Mouse (Mus musculus) thymus, adult 18-20 months (tissue): ENCODE results near the gene Arhgap45.
"Not testable (repeated sequence)": the region's sequence is repeated elsewhere in the genome, so short reads cannot be mapped to it uniquely, and the experiment has no call there.

Experiments used
- DNase-seq, 2 experiments: peaks; one replicate each; pipeline ENCODE4 v3.0.0; 2022; ENCODE audit warnings: mixed read lengths in 2 of 2

Arhgap45 gene

GRCm38 (mm10) chr10:80035686-80036085 lies 19.2 kb downstream of the Arhgap45 start:
- DNase-seq, result no peak

- no peak for DNase-seq
Observed at GRCm38 (mm10) chr10:80036832-80037231, 20.4 kb downstream of the Arhgap45 start.

DNA sequence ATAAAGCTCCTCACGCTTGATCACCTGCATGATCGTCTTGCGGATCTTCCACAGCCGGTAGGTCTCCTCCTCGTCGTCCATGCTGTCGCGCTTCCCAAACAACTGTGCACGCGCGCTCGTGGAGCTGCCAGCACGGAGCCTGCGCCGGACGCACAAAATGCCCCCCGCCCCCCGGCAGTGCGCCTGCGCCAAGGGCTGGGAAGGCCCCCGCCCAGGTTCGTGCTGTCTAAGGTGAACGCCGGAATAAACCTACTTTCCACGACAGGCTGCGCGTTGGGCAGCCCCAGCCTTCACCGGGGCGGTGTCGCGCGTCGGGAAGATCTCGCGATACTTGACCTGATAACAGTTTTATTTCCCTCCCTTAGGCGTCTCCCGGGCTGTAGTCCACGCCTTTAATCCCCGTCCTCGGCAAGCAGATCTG lies 23.1 kb downstream of the Arhgap45 start, which contains the start of gene Polr2e:
Gene Polr2e (minus strand): TSS at position 237 of the 421 bp plus-strand sequence.
- DNase-seq, result peak; percentile 94

- not testable (repeated sequence) for DNase-seq
Observed at GRCm38 (mm10) chr10:80041409-80042060, 25.1 kb downstream of the Arhgap45 start.

GRCm38 (mm10) chr10:80044087-80044486 lies 27.6 kb downstream of the Arhgap45 start:
- no peak for DNase-seq

DNA sequence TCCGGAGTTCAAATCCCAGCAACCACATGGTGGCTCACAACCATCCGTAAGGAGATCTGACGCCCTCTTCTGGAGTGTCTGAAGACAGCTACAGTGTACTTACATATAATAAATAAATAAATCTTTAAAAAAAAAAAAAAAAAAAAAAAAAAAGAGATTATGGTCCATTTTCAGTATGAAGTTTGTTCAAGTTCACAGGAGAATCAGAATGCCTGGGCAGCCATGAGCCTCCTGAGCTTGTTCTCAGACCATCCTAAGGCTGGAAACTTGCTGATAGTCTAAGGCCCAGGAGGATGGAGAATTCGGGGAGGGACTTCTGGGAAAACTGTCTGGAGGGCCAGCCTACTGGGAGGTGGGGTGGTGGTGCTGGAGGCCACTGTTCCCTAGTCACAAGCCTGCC lies 28.9 kb downstream of the Arhgap45 start:
- DNase-seq, result not testable (repeated sequence)

- no peak for DNase-seq
Observed at GRCm38 (mm10) chr10:80045766-80046165, 29.3 kb downstream of the Arhgap45 start.

- DNase-seq, result no peak
Observed at GRCm38 (mm10) chr10:80047041-80047565, 30.6 kb downstream of the Arhgap45 start, which contains the start of gene Gpx4. Gene Gpx4 (plus strand): TSS chr10:80047166.

DNA sequence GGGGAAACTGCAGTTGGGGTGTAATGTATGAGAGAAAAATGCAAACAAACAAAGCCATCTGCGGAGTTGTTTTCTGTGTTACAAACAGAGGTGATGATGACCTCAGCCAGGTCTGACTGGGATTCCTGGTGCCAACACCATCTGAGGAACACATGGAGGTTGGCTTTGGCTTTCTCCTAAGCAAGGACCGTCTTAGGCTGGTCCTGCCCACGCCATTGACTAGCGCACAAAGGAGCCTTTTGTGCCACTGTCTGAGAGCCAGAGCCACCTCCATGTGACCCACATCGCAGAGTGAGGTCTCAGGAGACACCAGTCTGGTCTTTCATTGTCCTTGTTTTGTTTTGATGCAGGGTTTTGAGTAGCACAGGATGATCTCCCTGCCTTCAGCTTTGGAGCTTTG lies 31.9 kb downstream of the Arhgap45 start:
- no peak for DNase-seq

DNA sequence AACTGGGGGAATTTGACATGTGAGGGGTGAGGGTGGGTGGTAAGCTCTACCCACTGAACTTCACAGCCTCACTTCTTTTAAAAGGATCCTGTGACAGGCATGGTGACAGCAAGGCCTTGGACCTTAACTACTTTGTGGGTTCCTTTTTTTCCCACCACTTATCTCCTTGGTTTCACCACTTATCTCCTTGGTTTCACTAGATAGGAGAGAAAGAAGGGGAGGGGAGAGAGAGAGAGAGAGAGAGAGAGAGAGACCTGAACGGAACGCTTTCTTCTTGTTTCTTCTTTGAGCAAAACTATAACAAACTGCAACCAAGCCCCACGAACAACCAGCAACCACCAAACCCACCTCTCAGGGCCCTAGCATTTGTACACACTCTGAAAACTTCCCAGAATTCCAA lies 32.4 kb downstream of the Arhgap45 start:
- no peak for DNase-seq

DNA sequence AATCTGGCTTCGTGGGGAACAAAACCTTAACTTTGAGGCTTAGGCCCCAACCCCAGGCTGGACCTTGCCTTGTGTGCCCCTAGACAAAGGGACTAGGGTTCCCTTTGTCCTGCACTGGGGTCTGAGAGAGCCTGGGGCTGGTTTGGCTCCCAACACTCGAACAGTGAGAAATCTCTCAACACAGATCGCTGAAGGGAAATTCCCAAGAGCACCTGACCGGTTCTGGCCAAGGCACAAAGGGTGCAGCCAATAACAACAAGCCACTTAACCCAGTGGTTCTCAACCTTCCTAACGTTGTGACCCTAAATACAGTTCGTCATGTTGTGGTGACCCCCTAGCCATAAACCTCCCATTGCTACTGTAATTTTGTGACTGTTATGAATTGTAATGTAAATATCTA lies 33.8 kb downstream of the Arhgap45 start:
- DNase-seq, result no peak

GRCm38 (mm10) chr10:80050885-80051617 lies 34.6 kb downstream of the Arhgap45 start:
- DNase-seq, result no peak

- no peak for DNase-seq
Observed at GRCm38 (mm10) chr10:80051618-80052373, 35.3 kb downstream of the Arhgap45 start.

DNA sequence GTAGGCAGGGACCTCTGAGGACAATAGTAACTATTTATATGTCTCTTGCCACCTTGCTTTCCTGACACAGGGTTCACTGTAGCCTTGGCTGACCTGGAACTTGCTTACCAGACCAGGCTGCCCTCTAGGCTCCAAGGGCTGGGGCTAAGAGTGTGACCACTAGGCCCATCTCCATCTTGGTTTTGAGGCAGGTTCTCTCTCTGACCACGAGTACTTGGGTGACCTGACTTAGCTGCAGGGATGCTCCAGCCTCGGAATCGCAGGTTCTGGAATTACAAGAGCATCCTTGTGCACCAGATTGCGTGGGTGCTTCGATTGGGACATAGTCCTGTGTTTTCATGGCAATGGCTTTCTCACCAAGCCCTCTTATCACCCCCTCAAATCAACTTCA lies 35.9 kb downstream of the Arhgap45 start:
- DNase-seq, result no peak

- peak; percentile 100 for DNase-seq
Observed at GRCm38 (mm10) chr10:80053259-80053780, 36.9 kb downstream of the Arhgap45 start.

- DNase-seq, result peak; percentile 52 to 63
Observed at GRCm38 (mm10) chr10:80053831-80054815, 37.7 kb downstream of the Arhgap45 start.

DNA sequence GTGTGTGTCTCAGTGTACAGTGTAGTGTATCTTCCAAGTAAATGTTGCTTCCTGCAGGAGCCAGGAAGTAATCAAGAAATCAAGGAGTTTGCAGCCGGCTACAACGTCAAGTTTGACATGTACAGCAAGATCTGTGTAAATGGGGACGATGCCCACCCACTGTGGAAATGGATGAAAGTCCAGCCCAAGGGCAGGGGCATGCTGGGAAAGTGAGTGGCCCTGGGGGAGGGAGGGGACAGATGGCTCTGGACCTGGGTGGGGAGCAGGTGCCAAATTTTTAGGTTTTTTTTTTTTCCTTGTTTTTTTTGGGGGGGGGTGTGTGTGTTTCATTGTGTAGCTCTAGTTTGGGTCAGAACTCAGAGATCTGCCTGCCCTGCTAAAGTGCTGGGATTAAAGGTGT lies 38.5 kb downstream of the Arhgap45 start:
- DNase-seq, result not testable (repeated sequence)

- DNase-seq, result no peak
Observed at GRCm38 (mm10) chr10:80055364-80055763, 38.9 kb downstream of the Arhgap45 start.

GRCm38 (mm10) chr10:80055891-80056290 lies 39.4 kb downstream of the Arhgap45 start:
- no peak for DNase-seq

- DNase-seq, result no peak
Observed at GRCm38 (mm10) chr10:80056506-80056905, 40.1 kb downstream of the Arhgap45 start.

DNA sequence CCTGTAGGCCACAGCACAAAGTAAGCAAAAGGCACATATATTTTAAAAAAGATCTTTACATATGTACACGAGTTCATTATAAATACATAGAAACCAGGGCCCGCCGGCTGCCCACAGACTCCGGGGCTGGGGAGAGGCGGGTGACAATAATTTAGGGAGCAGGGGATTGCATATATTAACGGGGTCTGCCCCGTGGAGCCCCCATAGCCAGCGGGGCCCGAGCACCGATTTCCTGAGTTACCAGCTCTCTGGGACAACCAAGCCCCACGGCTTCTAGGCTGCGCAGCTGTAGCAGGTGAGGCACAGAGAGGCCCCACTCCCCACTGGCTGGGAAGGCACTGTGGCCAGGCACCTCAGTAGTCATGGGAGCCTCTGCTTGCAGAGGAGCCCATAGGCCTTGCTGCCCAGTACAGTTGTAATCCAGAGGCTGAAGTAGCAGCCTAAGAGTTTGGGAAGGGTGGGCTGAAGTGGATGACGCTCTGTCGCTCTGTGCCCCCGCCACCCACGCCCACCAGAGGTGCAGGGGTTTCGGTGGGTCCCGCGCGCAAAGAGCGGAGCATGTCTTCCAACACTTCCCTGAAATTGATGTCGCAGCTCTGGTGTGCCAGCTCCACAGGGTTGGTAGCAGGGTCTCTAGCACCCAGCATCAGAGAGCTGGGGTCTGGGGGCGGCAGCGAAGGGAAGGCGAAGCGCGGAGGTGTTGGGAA lies 40.7 kb downstream of the Arhgap45 start:
- no peak for DNase-seq
